Mouse (Mus musculus) layer of hippocampus, postnatal 25 days (tissue): ENCODE results near the gene Myl9. TPM values are rescaled to one million over a fixed set of nuclear protein-coding genes. Genes with fewer than 3 reads are reported as not detected.
"Not testable (repeated sequence)": the region's sequence is repeated elsewhere in the genome, so short reads cannot be mapped to it uniquely, and the experiment has no call there.

Experiments
- DNase-seq, 2 experiments: peaks; one replicate each; pipeline ENCODE4 v3.0.0; 2022; ENCODE audit warnings: mixed read lengths in 2 of 2, low spot score in 1 of 2; ENCODE audit errors: extremely low spot score in 1 of 2
- total RNA-seq, 2 experiments: library from RNA; stranded (reverse); gene quantifications; 2 replicates each; pipeline ENCODE4 v1.2.3; 2021

Gene Myl9
- total RNA-seq, 2 experiments from 2014 or later: 14.3 to 18.8 TPM

- not testable (repeated sequence) for DNase-seq
These were observed 49.9 kb downstream of the Myl9 start for GRCm38 (mm10) chr2:156825128-156825527.

Other genes starting within 250 kb of the Myl9 start
- 10 to 100 TPM; 29.8 to 37.8 TPM for gene Aar2, start 227.8 kb upstream of the Myl9 start, total RNA-seq
- gene Dlgap4, start 161.7 kb upstream of the Myl9 start, total RNA-seq: 100 to 1,000 TPM; 180 to 211 TPM
- gene Tgif2, start 64.6 kb downstream of the Myl9 start, total RNA-seq: 1 to 10 TPM; 1.1 to 2.1 TPM
- gene 4930518I15Rik, start 82.5 kb downstream of the Myl9 start, total RNA-seq: 1 to 10 TPM; 2.0 to 4.3 TPM
- 100 to 1,000 TPM; 105 to 112 TPM for gene Rab5if, start 87.7 kb downstream of the Myl9 start, total RNA-seq
- gene Sla2, start 111.8 kb downstream of the Myl9 start, total RNA-seq: under 1 TPM; 0.28 to 0.49 TPM
- gene Ndrg3, start 216.6 kb downstream of the Myl9 start, total RNA-seq: 100 to 1,000 TPM; 449 TPM
- gene Dsn1, start 231.7 kb downstream of the Myl9 start, total RNA-seq: 1 to 10 TPM; 4.0 to 7.2 TPM